Mouse (Mus musculus) common myeloid progenitor, adult 5-6 weeks (primary cell): ENCODE measurements around the gene Atp4b. TPM values are rescaled to one million over a fixed set of nuclear protein-coding genes. Genes with fewer than 3 reads are reported as not detected.
A peak's percentile ranks its signal among the peaks of the same experiment; 100 is the strongest.

Experiments
- ATAC-seq: replicated peaks from 2 replicates; pipeline ENCODE4 v1.8.0; 2016; ENCODE audit warnings: low read depth, mild to moderate bottlenecking, moderate TSS enrichment, inconsistent platforms; ENCODE audit not compliant: poor library complexity, severe bottlenecking
- total RNA-seq: library from RNA; stranded (forward); fragments of 200-1000, 187-1606 nt; gene quantifications from 2 replicates; pipeline ENCODE4 v1.2.3, GENCODE M21; 2017

Gene Atp4b
- total RNA-seq, 1 experiment from 2014 or later, result not detected

- ATAC-seq, result peak; percentile 48
Observed at GRCm38 (mm10) chr8:13337245-13337644, 59.4 kb downstream of the Atp4b start.

Other genes with a start within 250 kb of the Atp4b start
- 149 and 164 TPM in 2 replicates for gene Lamp1, start 237.7 kb downstream of the Atp4b start, total RNA-seq
- 0.27 TPM in 1 of 2 replicates, not detected in the other for gene Grtp1, start 196.2 kb downstream of the Atp4b start, total RNA-seq
- gene Adprhl1, start 142.7 kb downstream of the Atp4b start, total RNA-seq, result not detected in 2 replicates
- 20.0 and 21.4 TPM in 2 replicates for gene Dcun1d2, start 108.7 kb downstream of the Atp4b start, total RNA-seq
- gene Tmco3, start 108.6 kb downstream of the Atp4b start, total RNA-seq, result 5.0 and 8.8 TPM in 2 replicates
- gene Tfdp1, start 58.1 kb downstream of the Atp4b start, total RNA-seq, result 153 and 186 TPM in 2 replicates
- gene Grk1, start 8.3 kb upstream of the Atp4b start, total RNA-seq, result not detected in 2 replicates
- not detected in 2 replicates for gene Tmem255b, start 38.4 kb upstream of the Atp4b start, total RNA-seq
- gene Gas6, start 97.7 kb upstream of the Atp4b start, total RNA-seq, result 0.32 and 0.39 TPM in 2 replicates
- not detected in 2 replicates for gene 1700029H14Rik, start 165.6 kb upstream of the Atp4b start, total RNA-seq